Mouse (Mus musculus) CD4-positive, CD25-positive, alpha-beta regulatory T cell, adult 4 months (primary cell): Measurements from ENCODE around the gene Dock11. TPM values are rescaled to one million over a fixed set of nuclear protein-coding genes. Genes with fewer than 3 reads are reported as not detected.
A peak's percentile ranks its signal among the peaks of the same experiment; 100 is the strongest.

Experiments used
- ATAC-seq: one replicate; pipeline ENCODE4 v1.8.0; 2017
- polyA plus RNA-seq, 2 experiments: library from polyadenylated mRNA; unstranded; fragments of 100-300 nt; shearing (Covaris generic); gene quantifications; one replicate each; pipeline ENCODE4 v1.2.1; 2017

Gene Dock11
- polyA plus RNA-seq, 2 experiments from 2014 or later: 36.6 to 47.9 TPM

DNA sequence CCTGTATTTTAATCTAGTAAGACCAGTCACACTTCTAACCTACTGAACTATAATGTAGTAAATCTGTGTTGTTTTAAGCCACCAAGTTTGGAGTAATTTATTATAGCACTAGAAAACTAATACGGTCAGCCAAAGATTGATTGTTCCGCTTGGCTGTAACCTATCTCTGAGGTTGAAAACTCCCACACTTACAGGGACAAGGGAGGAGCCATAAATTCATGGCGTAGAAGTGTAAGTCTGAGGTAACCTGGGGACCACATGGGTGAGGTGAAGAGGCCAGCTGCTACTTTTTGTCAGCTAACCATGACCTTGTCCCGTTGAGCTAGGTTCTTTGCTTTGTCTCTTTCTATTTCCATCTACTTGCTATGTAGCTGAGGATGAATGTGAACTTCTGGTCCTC lies 61.5 kb downstream of the Dock11 start:
- no peak for ATAC-seq

DNA sequence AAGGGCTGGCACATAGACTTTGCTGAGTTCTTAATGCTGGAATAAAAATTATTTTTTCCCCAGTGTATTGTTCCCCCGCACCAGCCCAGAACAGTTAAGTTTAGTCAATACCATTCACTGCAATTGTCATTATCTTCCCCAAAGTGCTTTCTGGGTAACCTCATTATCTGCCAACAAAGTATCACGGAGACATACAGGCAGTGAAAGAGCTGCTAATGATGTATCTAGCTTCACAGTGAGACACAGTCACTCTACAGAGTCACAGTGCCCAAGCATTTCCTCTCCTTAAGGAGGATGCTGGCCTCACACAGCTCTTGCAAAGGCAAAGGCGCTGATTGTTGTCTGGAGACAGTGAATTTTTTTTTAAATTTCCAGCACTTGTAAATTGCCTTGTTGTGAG lies 63.3 kb downstream of the Dock11 start:
- no peak for ATAC-seq

DNA sequence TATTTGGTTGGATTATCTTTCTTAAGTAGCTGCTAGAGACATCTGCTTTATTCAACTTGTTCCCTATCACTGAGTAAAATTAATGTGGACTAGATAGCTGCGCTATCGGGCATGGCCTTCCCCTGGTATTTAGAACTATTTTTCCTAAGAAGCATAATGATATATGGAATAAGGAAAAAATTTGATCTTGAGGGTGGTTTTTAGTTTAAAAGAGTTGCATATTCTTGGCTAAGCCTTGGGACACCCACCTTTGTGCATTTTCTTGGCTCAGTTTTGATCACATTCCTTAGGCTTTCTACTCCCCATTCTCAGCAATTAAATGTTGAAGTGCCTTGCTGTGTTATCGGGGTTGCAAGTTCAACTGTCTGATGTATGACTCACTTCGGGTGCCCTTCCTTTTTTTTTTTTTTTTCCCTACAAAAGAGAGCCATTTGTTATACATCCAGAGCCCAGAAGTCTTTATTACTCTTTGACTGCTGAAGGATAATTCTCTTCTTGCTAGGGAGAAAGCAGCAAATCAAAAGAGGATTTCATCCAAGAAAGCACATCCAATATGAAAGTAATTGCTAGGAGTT lies 64.0 kb downstream of the Dock11 start:
- ATAC-seq: no peak

DNA sequence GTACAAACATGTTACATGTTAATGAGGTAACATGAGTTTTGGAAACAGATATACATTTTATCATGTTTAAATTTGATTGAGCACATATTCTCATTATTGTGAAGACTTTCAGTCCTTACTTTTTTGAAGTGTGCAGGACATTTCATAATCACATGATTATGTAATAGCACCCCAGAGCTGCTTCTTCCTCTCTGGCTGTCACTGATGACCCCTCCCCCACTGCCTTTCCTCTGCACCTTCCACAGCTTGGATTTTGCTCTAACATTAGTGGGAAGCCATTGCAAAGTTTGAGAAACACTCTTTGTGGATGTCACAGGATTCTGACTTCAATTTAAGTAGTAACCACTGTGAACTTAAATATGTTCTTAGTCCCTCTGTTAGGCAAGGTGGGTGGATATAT lies 67.6 kb downstream of the Dock11 start:
- ATAC-seq: no peak

DNA sequence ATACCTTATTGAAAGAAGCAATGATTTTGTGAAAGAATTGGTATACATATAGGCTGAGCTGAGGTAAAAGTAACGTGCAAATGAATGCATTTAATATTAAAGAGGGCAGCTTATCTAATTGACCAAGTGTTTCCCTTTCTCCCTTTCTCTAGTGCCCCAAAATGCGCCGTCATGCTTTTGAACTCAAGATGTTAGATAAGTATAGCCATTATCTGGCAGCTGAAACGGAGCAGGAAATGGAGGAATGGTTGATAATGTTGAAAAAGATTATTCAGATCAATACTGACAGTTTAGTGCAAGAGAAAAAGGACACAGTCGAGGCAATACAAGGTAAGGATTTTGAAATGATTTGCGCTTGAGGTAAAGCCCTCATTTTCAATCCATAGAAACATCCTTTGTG lies 74.5 kb downstream of the Dock11 start:
- no peak for ATAC-seq

DNA sequence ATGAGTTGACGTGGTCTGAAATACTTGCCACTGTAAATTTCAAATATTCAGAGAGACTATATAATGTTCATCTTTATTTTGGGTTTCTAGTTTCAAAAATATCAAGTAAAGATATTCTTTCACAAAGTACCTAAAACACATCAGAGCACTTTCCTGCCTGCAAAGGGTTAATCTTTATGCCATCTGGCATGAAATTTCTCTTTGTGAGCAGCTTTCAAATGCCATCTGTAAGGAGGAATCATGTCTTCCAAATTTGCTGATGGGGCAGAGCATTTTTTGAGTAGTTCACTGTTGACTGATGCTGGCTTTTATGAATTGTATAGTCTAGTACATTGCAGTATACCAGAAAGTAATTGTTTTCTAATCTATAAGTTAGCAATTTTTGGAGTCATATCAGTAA lies 80.6 kb downstream of the Dock11 start:
- no peak for ATAC-seq

DNA sequence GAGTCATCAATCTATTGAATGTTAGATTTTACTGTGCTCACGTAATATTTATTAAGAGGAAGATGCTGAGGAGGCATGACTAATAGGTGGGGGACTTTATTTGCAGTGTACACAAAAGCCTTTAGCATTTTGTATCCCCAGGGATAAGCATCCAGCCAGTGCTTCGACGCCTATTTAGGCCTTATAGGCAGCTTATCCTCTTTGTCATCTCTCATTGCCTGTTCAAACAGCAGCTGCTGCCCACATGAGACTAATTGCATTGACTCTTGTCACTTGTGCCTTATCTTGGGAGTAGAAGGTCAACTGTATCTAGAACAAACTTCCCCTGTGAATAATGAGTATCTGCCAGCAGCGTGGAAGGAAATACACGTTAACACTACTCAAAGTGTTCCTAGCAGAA lies 88.0 kb downstream of the Dock11 start:
- ATAC-seq: no peak

DNA sequence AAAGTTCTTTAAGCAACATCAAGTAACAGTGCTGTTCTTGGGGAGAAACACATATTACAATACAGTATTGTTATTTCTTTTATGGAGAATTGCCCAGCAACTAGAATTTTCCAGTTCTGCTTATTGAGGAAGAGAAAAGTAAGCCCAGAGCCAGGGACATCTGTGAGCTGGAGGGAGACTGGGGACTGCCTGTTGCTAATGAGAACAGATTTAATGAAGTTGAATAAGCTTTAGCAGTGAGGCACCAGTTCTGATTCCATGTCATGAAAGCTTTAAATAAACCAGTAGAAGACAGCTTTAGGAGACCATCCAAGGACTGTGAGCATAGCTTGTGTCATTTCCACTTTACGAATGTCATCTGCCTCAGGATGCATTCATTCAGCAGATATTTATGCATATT lies 99.3 kb downstream of the Dock11 start:
- no peak for ATAC-seq

DNA sequence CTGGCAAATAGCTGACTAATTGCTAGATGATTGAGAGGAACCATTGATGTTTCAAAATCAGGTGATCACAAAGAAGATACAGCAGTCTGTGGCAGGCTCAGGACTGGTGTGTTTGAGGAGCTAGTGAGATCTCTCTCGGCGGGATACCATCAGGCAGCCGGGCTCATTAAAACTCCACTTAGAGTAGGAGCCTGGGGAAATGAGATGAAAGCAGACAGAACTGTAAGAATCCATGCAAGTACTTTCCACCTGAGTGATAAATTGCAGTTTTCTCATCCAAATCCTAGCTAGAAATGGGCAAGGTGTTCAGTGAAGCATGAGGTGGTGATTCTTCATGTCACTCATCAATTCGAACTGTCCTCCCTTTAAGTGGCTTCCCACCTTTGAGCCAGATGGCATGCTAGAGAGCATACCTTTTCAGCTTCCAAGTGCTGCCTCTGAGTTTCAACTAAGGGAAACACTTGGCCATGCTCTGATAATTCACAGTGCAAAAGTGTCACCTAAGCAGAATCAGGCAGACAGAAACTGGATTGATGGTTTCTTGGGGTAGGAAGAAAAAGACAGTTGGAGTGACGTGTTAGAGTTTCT lies 102.0 kb downstream of the Dock11 start:
- no peak for ATAC-seq

DNA sequence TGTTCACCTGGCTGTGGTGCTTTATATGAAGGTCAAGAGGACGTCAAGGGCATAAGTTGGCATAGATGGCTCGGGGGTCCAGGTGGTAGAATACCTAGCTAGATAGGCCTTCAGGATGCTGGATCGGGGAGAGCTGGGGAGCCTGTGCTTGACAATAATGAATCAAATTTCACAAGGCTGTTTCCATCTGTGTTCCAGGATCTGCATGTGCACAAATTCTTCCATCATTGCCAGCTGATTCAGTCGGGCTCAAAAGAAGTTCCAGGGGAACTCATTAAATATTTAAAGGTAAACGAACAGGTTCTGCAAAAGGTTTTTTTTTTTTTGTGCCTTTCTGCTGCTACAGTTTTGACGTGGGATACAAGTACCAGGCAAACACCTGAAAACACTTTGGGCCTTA lies 105.6 kb downstream of the Dock11 start:
- ATAC-seq: no peak

DNA sequence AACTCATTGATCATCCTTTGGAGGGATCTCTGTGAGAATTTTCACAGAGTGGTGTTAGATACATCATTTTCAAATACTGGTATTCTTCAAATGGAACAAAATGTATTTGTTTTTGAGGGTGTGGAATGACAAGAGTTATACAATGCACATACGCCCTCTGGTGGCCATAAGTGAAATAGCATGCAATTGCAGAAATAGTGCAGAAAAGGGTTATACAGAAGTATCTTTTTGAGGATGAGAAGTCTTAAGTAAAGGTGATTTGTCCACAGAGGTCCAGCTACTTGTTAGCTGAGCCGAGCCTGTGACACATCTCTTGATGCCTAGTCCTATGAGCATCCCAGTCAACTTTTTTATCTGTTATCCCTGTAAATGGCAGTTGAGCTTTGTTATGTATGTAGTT lies 108.4 kb downstream of the Dock11 start:
- ATAC-seq: peak; percentile 45

DNA sequence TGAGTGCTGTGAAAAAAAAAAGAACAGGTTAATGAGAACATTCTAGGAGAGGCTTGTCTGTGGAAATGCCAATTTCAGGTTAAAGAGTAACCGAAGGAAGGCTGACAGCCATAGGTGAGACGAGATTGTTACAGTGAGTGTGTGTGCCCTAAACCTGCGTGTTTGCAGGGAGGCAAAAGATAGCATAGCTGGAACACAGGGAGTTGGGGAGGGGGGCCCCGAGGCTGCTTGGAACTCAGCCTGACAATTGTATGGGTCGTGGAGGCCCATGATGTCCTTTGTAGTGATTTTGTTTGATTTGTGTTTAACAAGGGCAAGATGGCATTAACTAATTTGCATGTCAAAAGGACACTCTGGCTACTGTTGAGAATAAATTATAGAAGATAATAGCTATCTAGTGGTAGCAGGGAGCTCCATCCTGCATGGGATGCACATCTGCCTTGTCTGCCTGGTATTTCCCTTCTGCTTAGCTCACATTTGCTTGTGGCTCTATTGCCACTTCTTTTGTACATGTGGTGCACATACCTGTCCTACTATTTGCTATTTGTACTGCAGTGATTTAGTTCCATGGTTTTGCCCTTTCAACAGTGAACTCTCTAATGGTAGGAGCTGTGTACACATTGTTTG lies 109.3 kb downstream of the Dock11 start:
- no peak for ATAC-seq

DNA sequence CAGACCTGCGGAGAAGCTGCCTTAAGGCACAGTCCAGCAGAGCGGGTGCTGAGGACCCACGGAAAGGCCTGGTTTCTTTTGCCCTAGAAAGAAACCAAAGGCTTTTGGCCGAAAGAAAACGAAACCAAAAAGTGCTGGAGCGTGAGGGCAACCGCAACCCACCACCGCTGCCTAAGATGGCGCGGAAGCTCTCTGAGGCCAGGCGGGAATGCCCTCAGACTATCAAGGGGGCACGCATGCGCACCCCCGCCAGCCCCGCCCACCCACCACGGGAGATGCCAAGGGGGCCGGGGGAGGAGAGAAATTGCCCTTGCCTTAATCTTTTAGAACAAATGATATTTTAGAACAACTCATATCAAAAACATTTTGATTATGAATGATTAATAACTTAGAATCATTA lies 137.0 kb downstream of the Dock11 start:
- ATAC-seq: no peak

DNA sequence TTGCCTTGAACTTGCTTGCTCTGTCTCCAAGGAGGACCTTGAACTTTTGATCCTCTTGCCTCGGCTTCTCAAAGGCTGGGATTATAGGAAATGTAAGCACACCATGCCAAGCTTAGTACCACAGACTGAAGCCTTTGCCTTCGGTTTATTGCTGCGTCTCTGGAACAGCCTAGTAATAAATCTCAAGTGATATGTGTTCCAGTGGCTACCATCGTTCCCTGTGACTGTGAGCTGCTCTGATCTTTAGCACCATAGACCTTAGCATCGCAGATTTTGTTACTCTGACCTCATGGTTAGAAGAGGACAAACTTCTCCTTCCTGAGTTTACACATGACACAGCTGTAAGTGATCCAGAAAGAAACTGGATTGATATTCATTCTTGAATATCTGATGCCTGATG lies 142.5 kb downstream of the Dock11 start:
- ATAC-seq: no peak

DNA sequence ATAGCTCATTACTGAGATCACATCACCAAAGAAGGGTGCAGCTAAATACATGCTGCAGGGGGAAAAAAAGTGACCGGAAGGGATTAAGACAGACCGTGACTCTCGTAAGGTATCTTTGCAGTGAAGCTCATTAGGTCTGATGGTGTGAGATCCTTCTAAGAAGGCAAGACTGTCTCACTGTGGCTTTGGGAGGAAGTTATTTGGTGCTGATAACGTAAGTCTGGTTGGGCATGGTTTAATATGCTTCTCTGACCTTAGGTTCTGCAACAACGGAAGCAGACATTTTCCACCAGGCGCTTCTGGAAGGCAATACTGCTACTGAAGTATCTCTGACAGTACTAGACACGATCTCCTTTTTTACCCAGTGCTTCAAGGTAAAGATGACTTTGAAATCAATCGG lies 145.4 kb downstream of the Dock11 start:
- no peak for ATAC-seq

DNA sequence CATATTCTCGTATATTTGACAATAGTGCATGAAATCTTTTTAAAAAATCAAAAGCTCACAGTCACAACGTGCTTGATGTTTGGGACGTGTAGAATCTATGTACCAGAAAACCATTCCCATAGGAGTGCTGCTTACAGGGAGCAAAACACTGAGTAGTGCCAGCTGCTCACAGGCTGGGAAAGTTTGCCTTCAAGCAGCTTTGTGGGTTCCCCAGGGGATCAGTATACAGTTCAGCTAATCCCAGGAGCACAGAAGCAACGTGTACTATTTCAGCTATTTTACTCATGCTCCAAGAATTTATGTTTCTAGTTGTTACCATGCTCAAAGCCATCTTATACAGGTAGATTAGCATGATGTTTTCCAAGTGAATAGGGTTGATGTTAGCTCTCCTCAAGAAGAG lies 157.1 kb downstream of the Dock11 start:
- no peak for ATAC-seq

DNA sequence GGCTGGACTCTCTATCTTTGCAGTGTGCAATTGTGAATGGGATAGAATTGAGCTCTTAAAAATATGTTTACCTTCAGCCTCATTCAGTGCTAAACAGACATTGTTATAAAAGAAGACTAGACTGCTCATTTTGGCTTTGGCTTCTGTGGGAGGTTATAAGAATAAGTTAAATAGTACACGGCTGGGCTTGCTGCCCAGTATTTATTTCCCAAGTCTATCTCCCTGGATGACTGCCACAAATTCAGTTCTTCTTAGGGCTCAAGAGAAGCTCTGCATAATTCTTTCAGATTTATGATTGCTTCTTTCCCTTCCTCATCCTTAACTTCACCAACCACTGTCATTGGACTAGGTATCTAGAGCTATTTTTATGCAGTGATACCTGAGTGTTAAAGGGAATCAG lies 158.8 kb downstream of the Dock11 start:
- no peak for ATAC-seq

DNA sequence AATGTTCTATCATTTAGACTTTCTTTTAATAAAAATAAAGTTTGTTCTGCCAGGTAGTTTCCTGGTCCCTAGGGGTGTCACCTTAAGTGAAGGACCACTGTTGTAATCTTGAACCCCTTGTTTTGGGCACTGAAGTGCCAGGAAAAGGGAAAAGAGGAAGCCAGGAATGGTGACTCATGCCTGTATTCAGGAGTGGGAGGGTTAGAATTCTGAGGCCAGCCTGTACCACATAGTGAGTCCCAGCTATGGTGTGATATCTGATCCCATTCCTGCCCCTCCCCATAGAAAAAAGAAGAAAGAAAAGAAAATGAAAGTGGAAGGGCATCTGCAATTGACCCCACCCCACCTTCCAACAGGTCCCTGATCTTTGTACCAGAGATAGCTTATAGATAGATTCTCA lies 161.7 kb downstream of the Dock11 start:
- no peak for ATAC-seq

DNA sequence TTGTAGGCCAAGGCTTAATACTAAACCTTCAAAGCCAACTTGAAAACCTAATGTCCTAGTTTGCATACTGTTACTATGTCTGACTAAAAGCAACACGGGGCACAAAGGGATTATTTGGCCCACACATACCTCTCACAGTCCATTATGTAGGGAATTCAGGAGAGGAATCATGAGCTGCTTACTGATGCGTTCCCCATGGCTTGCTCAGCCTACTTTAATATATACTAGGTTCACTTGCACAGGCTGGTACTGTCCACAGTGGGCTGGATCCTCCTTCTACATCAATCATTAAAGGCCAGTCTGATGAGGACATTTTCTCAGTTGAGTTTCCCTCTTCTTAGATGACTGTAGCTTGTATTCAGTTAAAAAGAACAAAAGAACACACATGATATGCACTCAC lies 185.4 kb downstream of the Dock11 start:
- ATAC-seq: no peak

DNA sequence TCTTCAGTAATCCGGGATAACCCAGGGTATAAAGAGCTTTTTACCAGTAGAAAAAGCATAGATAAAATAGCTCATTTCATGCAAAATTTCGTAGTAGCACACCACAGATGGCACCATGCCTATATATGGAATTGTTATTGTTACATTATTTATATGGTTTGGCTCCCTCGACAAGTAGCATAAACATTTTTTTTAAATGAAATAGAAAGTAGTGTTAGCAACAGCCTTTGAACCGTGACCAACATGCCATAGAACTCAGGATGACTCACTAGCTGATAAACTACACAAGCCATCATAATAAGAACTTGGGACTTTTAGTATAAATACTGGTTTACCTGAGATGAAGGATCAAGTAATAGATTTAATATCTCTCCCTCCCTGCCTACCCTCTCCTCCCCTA lies 188.5 kb downstream of the Dock11 start:
- ATAC-seq: no peak

DNA sequence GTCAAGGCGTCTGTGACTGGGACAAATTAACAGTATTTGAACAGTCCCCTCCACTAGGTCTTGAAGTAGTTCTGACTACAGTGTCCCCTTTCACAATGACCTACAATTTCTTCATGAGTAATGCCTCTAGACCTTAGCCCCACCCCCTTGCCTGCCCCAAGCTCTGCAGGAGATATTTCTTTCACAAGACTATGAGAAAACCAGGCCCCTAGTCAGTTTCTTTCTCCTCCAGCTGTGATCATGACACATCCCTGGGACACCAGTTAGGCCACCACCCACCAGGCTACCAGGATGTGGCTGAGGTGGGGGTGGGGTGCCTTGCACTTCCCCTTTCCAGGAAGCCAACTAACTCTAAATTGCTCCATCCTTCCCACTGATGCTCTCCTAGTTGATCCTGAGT lies 194.3 kb downstream of the Dock11 start:
- no peak for ATAC-seq

DNA sequence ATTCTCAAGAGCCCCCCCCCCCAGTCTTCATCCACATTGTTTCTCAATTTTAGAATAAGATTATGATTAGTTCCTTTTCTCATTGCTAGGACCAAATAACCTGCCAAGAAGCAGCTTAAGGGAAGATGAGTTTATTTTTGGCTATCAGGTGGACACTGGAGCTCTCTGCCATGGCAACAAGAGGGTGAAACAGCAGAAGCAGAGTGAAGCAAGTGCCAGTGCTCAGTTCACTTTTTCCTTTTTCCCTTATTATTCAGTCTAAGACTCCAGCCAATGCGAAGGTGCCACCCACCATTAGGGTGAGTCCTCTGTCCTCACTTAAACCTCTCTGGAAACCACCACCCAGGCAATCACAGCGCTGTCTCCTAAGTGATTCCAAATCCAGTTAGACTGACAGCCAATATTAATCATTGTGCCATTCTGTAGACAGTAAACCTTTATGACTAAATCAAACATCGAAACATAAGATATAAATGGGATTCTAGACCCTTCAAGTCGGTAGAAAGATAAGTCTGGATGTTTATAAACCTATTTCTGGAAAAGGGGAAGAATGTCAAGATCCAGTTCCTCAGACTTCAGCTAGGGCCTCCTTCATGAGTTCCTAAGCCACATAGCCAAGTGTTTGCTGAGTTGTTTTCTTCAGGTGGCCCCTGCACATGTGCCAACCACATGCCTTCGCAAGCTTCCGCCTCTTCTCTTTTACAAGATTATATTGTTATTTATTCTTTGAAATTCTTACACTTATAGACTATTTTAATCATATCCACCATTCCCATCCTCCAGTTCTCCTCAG lies 200.0 kb downstream of the Dock11 start:
- ATAC-seq: no peak

DNA sequence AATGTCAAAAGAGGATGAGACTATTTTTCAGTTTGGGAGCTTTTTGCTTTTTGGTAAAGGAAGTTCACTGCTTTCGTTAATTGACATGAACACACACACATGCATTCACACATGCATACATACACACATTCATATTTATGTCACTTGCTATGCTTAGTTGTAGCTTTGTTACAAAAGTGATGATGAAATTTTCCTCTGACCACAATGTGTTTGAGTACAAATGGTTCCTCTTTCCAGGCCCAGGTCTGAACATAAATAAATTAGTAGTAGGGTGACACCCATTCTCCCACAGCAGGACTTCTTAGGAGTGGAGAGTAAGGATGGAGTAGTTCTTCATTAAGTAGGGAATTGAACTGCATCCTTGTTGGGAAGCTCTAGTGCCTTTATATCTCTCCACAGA lies 212.3 kb downstream of the Dock11 start:
- ATAC-seq: no peak

DNA sequence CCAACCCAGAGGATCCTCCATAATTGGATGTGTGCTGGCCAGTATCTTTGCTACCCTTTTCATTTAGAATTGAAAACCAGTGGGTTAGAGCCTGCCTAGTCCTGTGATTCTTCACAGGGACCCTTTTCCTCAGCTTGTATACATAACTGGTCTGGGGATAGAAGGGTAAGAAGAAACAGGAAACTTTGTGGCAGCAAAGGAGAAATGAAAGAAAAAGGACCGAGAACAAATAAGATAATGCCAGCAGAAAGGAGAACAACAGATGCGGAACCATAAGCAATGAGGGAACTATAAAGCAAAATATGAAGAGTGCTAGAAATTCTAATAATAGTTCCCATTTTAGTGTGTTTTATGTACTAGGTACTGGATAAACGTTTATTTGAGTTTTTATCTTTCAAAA lies 212.7 kb downstream of the Dock11 start:
- no peak for ATAC-seq
